Mouse (Mus musculus) kidney, embryonic 15.5 days (tissue): Measurements from ENCODE around the gene Vgll4. TPM values are rescaled to one million over a fixed set of nuclear protein-coding genes. Genes with fewer than 3 reads are reported as not detected.
"Not testable (repeated sequence)": the region's sequence is repeated elsewhere in the genome, so short reads cannot be mapped to it uniquely, and the experiment has no call there.

Experiments used
- ATAC-seq: fragments of 200-750 bp; cut with Nextera tagmentation; replicated peaks from 2 replicates; pipeline ENCODE4 v1.8.0; 2017; ENCODE audit warnings: moderate TSS enrichment; ENCODE audit not compliant: low FRiP score
- H3K27ac ChIP-seq: fragments of 300-500 bp; sonication (generic); 2 replicates; pipeline ENCODE4 v1.5.1; 2015; ENCODE audit warnings: mild to moderate bottlenecking, inconsistent platforms
- H3K27me3 ChIP-seq: fragments of 300-500 bp; sonication (generic); 2 replicates; pipeline ENCODE4 v1.6.1; 2015; ENCODE audit warnings: inconsistent platforms
- H3K36me3 ChIP-seq: fragments of 300-500 bp; sonication (generic); 2 replicates; pipeline ENCODE4 v1.6.1; 2015; ENCODE audit warnings: inconsistent platforms
- H3K4me1 ChIP-seq: fragments of 300-500 bp; sonication (generic); 2 replicates; pipeline ENCODE4 v1.6.1; 2015; ENCODE audit warnings: inconsistent platforms
- H3K4me2 ChIP-seq: fragments of 300-500 bp; sonication (generic); 2 replicates; pipeline ENCODE4 v1.6.1; 2015; ENCODE audit warnings: moderate library complexity, mild to moderate bottlenecking, inconsistent platforms
- H3K4me3 ChIP-seq: fragments of 300-500 bp; sonication (generic); replicated peaks from 2 replicates; pipeline ENCODE4 v1.5.1; 2015; ENCODE audit warnings: mild to moderate bottlenecking, inconsistent platforms
- H3K9ac ChIP-seq: fragments of 300-500 bp; sonication (generic); 2 replicates; pipeline ENCODE4 v1.6.1; 2015; ENCODE audit warnings: mild to moderate bottlenecking, inconsistent platforms
- H3K9me3 ChIP-seq: fragments of 300-500 bp; sonication (generic); replicated peaks from 2 replicates; pipeline ENCODE4 v1.6.1; 2016; ENCODE audit warnings: inconsistent platforms
- WGBS: fragments of 180-500 bp; shearing (Covaris S2); methylation state at CpG from one replicate; pipeline ENCODE4 v1.1.7; 2015; ENCODE audit warnings: mixed read lengths; 5-methylcytosine and 5-hydroxymethylcytosine counted together
- polyA plus RNA-seq: library from polyadenylated mRNA; unstranded; fragments of >200 nt; fragmentation: Nextera tagmentation; extraction: Ambion mirVana; gene quantifications from 2 replicates; pipeline ENCODE4 v1.2.1, GENCODE M21; 2015

Vgll4 gene
- polyA plus RNA-seq, 1 experiment from 2014 or later = 110 TPM

GRCm38 (mm10) chr6:114922355-114923096 is 47.3 kb downstream of the Vgll4 start:
- not testable (repeated sequence) for H3K27ac ChIP-seq, H3K27me3 ChIP-seq, H3K9me3 ChIP-seq, H3K36me3 ChIP-seq, H3K4me3 ChIP-seq, H3K4me2 ChIP-seq, H3K9ac ChIP-seq, ATAC-seq
- H3K4me1 ChIP-seq = peaks cover 29% of the 10 kb centered on the region
- 77% methylated on average over 7 of the region's 7 CpGs for WGBS

- peaks cover 36% of the 10 kb centered on the region for H3K4me1 ChIP-seq
- no peaks in the 10 kb centered on the region for H3K36me3 ChIP-seq
- H3K4me2 ChIP-seq = peak overlapping the region; percentile 62
- WGBS = 3% methylated on average over 15 of the region's 15 CpGs
- H3K4me3 ChIP-seq = peak overlapping the region; percentile 73
- H3K27ac ChIP-seq = peak overlapping the region; percentile 92
- H3K9me3 ChIP-seq = no peaks in the 10 kb centered on the region
- peak overlapping the region; percentile 83 for H3K9ac ChIP-seq
- H3K27me3 ChIP-seq = no peaks in the 10 kb centered on the region
- peak; percentile 96 for ATAC-seq
These were observed 48.0 kb downstream of the Vgll4 start for GRCm38 (mm10) chr6:114921632-114922354.

- WGBS = under 1% methylated on average over 17 of the region's 17 CpGs
- Histone ChIP-seq H3K9me3 (no peaks in the 10 kb centered on the region), H3K4me2 (peak overlapping the region; percentile 62), H3K9ac (peak overlapping the region; percentile 83), H3K36me3 (no peaks in the 10 kb centered on the region), H3K4me1 (peaks cover 42% of the 10 kb centered on the region), H3K27ac (peak overlapping the region; percentile 92), H3K4me3 (peak overlapping the region; percentile 73), H3K27me3 (no peaks in the 10 kb centered on the region)
- 0 out of 2 replicates have a peak, but pooled peaks have one; percentile 31 for ATAC-seq
These were observed 49.0 kb downstream of the Vgll4 start for GRCm38 (mm10) chr6:114920523-114921445.

GRCm38 (mm10) chr6:114919670-114920313 is 50.0 kb downstream of the Vgll4 start:
- Histone ChIP-seq H3K4me3 (peak overlapping the region; percentile 73), H3K36me3 (no peaks in the 10 kb centered on the region), H3K4me1 (peaks cover 52% of the 10 kb centered on the region), H3K27ac (peak overlapping the region; percentile 92), H3K9ac (peak overlapping the region; percentile 83), H3K27me3 (no peaks in the 10 kb centered on the region), H3K4me2 (peak overlapping the region; percentile 62), H3K9me3 (no peaks in the 10 kb centered on the region)
- WGBS = 6% methylated on average over 9 of the region's 9 CpGs
- ATAC-seq = no peak

- H3K27ac ChIP-seq = peak overlapping the region; percentile 92
- no peaks in the 10 kb centered on the region for H3K36me3 ChIP-seq
- H3K9ac ChIP-seq = peak overlapping the region; percentile 83
- ATAC-seq = no peak
- WGBS = 57% methylated on average over 9 of the region's 9 CpGs
- H3K9me3 ChIP-seq = no peaks in the 10 kb centered on the region
- no peaks in the 10 kb centered on the region for H3K27me3 ChIP-seq
- H3K4me3 ChIP-seq = peak overlapping the region; percentile 73
- peak overlapping the region; percentile 62 for H3K4me2 ChIP-seq
- peaks cover 60% of the 10 kb centered on the region for H3K4me1 ChIP-seq
These were observed 50.8 kb downstream of the Vgll4 start for GRCm38 (mm10) chr6:114918994-114919393.

GRCm38 (mm10) chr6:114917770-114918635 is 51.8 kb downstream of the Vgll4 start:
- no peaks in the 10 kb centered on the region for H3K9me3 ChIP-seq
- WGBS = 52% methylated on average over 14 of the region's 14 CpGs
- peaks cover 70% of the 10 kb centered on the region for H3K4me1 ChIP-seq
- peak overlapping the region; percentile 62 for H3K4me2 ChIP-seq
- H3K27me3 ChIP-seq = no peaks in the 10 kb centered on the region
- H3K36me3 ChIP-seq = no peaks in the 10 kb centered on the region
- H3K9ac ChIP-seq = peak overlapping the region; percentile 30; the same call in 1 of the 2 replicates
- peak overlapping the region; percentile 73 for H3K4me3 ChIP-seq
- no peak for ATAC-seq
- peak overlapping the region; percentile 92 for H3K27ac ChIP-seq

GRCm38 (mm10) chr6:114917129-114917528 is 52.7 kb downstream of the Vgll4 start:
- WGBS = 28% methylated on average over 11 of the region's 11 CpGs
- ATAC-seq = no peak

GRCm38 (mm10) chr6:114916715-114916992 is 53.1 kb downstream of the Vgll4 start:
- H3K27me3 ChIP-seq = no peaks in the 10 kb centered on the region
- WGBS = 9% methylated on average over 5 of the region's 5 CpGs
- peak overlapping the region; percentile 73 for H3K4me3 ChIP-seq
- no peaks in the 10 kb centered on the region for H3K9me3 ChIP-seq
- peaks cover 80% of the 10 kb centered on the region for H3K4me1 ChIP-seq
- H3K36me3 ChIP-seq = no peaks in the 10 kb centered on the region
- peak overlapping the region; percentile 29 for H3K9ac ChIP-seq
- H3K27ac ChIP-seq = peak overlapping the region; percentile 92
- no peak for ATAC-seq
- H3K4me2 ChIP-seq = peak overlapping the region; percentile 62

More at GRCm38 (mm10) chr6:114917129-114917528, 52.7 kb downstream of the Vgll4 start:
- peak overlapping the region; percentile 73 for H3K4me3 ChIP-seq
- peak overlapping the region; percentile 29; the same call in 1 of the 2 replicates for H3K9ac ChIP-seq
- H3K27ac ChIP-seq = peak overlapping the region; percentile 92
- no peaks in the 10 kb centered on the region for H3K27me3 ChIP-seq
- no peaks in the 10 kb centered on the region for H3K36me3 ChIP-seq
- no peaks in the 10 kb centered on the region for H3K9me3 ChIP-seq
- peak overlapping the region; percentile 62 for H3K4me2 ChIP-seq
- peaks cover 78% of the 10 kb centered on the region for H3K4me1 ChIP-seq

GRCm38 (mm10) chr6:114915915-114916714 is 53.7 kb downstream of the Vgll4 start:
- Histone ChIP-seq H3K4me2 (peak overlapping the region; percentile 62), H3K4me3 (peak overlapping the region; percentile 73), H3K9ac (peak overlapping the region; percentile 29), H3K4me1 (peaks cover 86% of the 10 kb centered on the region), H3K9me3 (no peaks in the 10 kb centered on the region), H3K27ac (peak overlapping the region; percentile 92), H3K27me3 (no peaks in the 10 kb centered on the region), H3K36me3 (no peaks in the 10 kb centered on the region)
- no peak for ATAC-seq
- WGBS = 32% methylated on average over 19 of the region's 19 CpGs

- Histone ChIP-seq H3K27me3 (no peaks in the 10 kb centered on the region), H3K4me2 (no peak overlapping the region), H3K27ac (peak overlapping the region; percentile 54), H3K36me3 (0 out of 2 replicates have a peak, but pooled peaks cover 3% of the 10 kb centered on the region), H3K9ac (no peak overlapping the region), H3K4me3 (no peak overlapping the region), H3K9me3 (no peaks in the 10 kb centered on the region), H3K4me1 (peaks cover 87% of the 10 kb centered on the region)
- WGBS = 46% methylated on average over 10 of the region's 10 CpGs
- peak; percentile 38; the same call in 1 of the 2 replicates for ATAC-seq
These were observed 55.6 kb downstream of the Vgll4 start for GRCm38 (mm10) chr6:114914041-114914716.
